Mouse (Mus musculus): ENCODE results near the gene 4931406P16Rik.
"Not testable (repeated sequence)": the region's sequence is repeated elsewhere in the genome, so short reads cannot be mapped to it uniquely, and the experiment has no call there.

Gene 4931406P16Rik

GRCm38 (mm10) chr7:34214644-34215043, 98.7 kb downstream of the 4931406P16Rik start:
- no peak for DNase-seq (ENCODE audit: low spot score in 2 of 2)

DNA sequence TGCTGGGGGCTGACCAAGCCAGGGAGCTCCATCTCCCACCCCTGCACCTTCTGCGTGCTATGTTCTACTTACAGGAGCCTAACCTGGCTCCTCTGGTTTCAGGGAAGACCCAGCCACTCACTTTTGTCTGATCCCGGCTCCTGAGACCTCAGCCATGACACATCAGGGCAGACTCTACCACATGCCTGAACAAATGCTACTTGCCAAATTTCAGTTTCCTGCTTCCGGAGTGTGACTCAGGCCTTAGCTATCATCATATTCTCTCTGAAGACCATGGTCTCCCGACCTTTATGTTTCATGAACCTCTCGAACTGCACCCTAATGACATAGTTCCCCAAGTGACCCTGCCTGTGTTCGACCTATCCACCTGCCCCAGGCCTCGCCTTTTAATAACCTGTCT, 100.1 kb downstream of the 4931406P16Rik start:
- DNase-seq (ENCODE audit: low spot score in 2 of 2), result no peak

- DNase-seq (ENCODE audit: low spot score in 2 of 2), result no peak
Observed at GRCm38 (mm10) chr7:34208027-34208745, 105.2 kb downstream of the 4931406P16Rik start.

DNA sequence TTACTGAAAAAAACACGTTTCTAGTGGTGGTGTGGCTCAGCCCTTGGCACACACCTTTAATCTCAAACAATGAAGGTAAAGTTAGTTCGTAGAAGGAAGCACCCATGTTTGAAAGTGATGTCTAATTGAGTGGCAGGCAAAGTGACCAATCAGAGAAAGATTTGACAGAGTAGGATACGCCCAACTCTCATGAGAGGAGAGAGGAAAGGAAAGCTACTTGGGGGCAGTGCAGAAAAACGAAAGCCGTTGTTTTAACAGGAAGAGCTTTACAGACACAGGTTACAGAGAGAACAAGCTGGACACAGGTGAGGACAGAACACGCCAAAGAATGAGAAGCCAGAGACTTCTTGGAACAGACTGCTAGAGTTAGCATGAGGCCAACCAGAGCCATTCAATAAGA, 107.0 kb downstream of the 4931406P16Rik start:
- DNase-seq (ENCODE audit: low spot score in 2 of 2), result no peak

DNA sequence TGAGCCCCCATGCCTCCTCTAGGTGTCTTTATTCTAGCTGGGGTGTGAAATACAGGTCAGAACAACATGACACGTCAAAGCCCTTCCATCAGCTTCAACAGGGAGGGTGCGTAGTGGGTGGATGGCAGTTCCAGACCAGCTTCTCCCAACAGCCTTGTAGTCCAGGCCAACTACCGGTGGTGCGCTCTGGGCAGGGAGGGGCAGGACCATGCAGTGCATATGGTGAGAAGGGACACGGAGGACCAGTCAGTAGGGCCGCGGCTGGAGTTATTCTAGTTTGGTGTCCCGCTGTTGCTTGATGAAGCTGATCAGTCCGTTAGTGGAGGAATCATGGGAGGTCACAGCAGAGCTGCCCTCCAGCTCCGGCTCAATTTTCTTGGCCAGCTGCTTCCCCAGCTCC, 111.2 kb downstream of the 4931406P16Rik start:
- DNase-seq (ENCODE audit: low spot score in 2 of 2), result not testable (repeated sequence)

DNA sequence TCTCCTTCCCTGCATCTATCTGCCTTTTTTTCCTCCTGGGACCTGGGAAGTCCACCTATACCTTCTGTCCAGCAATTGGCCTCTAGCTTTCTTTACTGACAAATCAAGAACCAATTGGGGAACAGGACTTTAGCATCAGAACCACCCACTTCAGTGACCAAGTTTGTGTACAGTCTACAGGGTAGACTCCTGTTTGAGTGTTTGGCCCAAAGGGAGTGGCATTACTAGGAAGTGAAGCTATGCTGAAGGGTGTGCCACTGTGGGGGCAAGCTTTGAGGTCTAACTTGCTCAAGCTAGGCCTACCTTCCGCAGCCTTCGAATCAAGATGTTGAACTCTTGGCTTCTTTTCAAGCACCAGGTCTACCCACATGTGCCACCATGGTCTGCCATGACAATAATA, 112.5 kb downstream of the 4931406P16Rik start:
- no peak for DNase-seq (ENCODE audit: low spot score in 2 of 2)

DNA sequence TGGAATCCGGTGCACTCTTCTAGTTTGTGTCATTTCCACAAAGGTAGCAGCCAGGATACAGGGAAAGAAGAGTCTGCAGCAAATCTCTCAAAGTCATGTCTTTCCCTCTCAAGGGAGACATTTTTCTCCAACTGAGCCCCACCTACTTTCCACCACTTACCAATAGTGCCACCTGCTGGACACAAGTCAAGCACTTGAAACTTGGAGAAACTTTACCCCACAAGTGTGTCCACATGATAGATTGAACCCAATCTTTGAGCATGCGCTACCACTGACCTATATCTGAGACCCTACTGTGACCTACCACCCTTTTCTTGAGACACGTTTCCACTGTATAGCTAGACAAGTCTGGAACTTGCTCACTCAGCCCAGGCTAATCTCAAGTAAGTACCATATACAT, 115.0 kb downstream of the 4931406P16Rik start:
- no peak for DNase-seq (ENCODE audit: low spot score in 2 of 2)

DNA sequence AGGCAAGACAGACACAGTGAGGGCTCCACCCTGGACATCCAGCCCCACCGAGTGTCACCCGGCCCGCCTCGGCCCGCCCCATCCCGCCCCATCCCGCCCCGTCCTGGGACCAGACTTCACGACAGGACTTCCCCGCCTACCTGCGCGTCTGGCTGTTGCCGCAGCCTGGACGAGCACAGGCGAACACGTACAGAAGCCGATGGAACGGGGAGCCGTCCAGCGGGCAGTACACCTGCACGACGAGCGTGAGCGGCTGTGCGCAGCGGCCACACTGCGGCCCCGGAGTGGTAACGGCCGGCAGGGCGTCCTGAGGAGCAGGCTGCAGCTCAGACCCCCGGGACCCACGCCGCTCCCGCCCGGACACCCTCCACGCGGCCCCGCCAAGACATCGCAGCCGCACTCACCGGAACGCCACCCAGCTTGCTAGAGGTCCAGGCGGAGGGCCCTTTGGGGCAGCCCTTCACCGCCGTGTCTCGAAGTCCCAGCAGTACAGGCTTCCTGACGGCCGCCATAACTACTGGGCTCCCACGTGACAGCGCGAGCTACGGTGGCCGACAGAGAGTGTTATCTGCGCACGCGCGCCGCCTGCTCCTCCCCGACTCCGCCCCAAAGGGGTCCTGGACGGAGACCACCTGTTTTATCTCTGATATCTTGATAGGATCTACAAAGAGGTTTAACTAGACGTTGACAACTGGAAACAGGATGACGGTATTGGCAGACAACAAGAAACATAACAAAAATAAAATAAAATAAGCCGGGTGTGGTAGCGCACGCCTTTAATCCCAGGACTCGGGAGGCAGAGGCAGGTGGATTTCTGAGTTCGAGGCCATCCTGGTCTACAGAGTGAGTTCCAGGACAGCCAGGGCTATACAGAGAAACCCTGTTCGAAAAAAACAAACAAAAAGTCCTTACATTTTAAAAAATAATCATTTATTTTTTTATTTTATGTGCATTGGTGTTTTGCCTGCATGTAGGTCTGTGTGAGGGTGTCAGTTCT, 116.9 kb downstream of the 4931406P16Rik start, which contains the start of gene Pdcd2l:
Gene Pdcd2l, minus strand, starts transcription at position 530 of the 997 bp plus-strand sequence.
- DNase-seq (ENCODE audit: low spot score in 2 of 2), result peak; percentile 84

DNA sequence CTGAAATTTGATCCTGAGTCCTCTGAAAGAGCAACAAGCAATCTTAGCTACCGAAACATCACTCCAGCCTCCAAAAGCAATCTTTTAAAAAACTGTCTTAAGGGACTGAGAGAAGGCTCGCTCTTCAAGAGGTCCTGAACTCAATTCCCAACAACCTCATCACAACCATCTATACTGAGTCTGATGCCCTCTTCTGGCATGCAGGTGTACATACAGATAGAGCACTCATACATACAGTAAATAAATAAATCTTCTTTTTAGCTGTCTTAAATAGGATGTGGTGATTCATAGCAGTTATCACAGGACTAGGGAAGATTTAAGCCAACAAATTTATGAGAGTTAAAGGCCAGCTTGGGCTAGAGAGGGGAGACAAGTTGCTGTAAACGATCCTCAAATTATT, 117.7 kb downstream of the 4931406P16Rik start:
- DNase-seq (ENCODE audit: low spot score in 2 of 2), result no peak

GRCm38 (mm10) chr7:34192825-34193224, 120.5 kb downstream of the 4931406P16Rik start:
- DNase-seq (ENCODE audit: low spot score in 2 of 2), result no peak

DNA sequence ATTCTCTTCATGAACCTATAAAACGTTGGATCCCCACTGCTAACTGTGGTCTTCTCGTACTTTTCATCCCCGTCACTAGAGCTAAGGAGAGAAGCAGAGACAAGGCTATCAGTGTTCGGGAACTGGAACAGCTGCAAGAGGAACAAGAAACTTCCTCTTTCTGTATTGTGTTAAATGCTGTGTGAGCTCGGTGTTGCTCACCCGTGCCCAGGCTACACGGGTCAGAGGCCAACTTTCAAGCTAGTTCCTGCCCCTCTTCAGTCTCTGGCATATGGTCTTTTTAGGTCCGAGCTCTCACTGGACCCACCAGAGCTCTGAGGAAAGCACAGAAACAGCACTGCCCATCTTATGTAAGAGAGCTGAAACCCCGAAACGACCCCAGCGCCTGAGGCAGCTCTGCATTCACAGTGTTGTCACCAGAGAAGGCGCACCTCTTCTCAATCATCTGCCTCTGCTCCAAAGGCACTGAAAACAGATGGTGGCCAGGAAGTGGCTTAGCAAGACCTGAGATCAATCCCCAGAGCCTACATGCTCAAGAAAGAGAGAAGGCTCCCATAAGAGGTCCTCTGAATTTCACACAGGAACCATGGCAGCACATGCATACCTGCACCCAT, 123.9 kb downstream of the 4931406P16Rik start:
- no peak for DNase-seq (ENCODE audit: low spot score in 2 of 2)

Measured in right cerebral cortex, postnatal 36 days (tissue).